Mouse (Mus musculus) cerebellum, adult 9-11 months (tissue): Measurements from ENCODE around the gene Dnali1.

ENCODE experiments used
- DNase-seq: peaks from one replicate; pipeline ENCODE4 v3.0.0; 2022

Gene Dnali1

GRCm38 (mm10) chr4:125065517-125066307 is at the start of gene Dnali1:
Gene Dnali1 (minus strand): TSS chr4:125065703.
- peak; percentile 55 for DNase-seq

GRCm38 (mm10) chr4:125115081-125115480 is 49.6 kb upstream of the Dnali1 start:
- DNase-seq, result no peak

GRCm38 (mm10) chr4:125114638-125115037 is 49.1 kb upstream of the Dnali1 start:
- peak; percentile 67 for DNase-seq

GRCm38 (mm10) chr4:125105354-125105753 is 39.9 kb upstream of the Dnali1 start:
- no peak for DNase-seq

DNA sequence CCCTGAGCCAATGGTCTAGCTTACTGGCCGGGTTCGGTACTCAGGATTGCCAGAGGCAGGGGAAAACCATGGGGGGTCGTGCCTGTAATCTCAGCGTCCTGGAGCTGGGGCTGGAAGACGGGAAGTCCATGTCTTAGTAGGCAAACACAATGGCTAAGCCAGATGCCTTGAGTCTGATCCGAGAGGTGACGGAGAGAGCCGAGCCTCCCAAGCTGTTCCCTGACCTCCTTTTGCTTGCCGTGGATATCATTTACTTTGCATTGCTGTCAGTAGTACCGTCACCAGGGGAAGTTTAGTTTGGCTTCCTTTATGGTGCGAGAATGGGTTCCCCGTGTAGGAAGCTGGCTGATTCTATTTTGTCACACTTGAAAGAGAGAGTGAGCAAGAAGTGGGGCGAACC is 35.8 kb upstream of the Dnali1 start:
- no peak for DNase-seq

DNA sequence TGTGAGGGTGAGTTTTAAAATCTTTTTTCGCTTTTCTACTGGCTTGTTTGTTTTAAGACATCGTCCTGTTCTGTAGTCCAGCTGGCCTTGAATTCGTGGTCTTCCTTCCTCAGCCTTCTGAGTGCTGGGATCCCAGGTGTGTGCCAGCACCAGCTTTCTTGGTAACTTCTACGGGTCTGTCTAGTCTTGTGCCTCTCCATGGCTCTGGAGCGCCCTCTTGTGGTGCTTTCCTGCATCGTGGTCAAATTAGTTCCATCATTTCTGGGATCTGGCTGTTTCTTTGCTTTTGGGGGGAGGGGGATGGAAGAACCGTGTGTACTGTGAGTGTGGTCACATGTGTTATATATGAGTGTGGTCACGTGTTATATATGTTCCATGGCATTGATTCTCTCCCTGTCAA is 34.0 kb upstream of the Dnali1 start:
- peak; percentile 72 for DNase-seq

DNA sequence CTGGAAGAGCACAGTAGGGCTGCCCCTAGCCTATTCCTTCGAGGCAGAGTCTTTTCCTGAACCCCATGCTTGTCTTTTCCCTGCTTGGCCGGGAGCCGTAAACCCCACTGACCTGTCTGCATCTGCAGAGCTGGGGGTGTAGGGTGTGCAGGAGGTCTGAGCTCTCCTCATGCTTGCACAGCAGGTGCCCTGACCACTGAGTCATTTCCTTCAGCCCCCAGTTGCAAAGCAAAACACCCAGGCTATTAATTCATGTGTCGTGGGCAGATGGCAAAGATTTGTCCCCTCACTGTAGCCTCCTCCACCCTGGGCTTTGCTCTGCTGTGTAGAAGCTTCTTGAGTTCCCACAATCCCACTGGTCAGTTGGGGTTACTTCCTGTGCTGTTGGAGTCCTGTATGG is 31.9 kb upstream of the Dnali1 start:
- DNase-seq, result no peak

- no peak for DNase-seq
These were observed 30.6 kb upstream of the Dnali1 start for GRCm38 (mm10) chr4:125096066-125096465.

- no peak for DNase-seq
These were observed 27.5 kb upstream of the Dnali1 start for GRCm38 (mm10) chr4:125093031-125093430.

DNA sequence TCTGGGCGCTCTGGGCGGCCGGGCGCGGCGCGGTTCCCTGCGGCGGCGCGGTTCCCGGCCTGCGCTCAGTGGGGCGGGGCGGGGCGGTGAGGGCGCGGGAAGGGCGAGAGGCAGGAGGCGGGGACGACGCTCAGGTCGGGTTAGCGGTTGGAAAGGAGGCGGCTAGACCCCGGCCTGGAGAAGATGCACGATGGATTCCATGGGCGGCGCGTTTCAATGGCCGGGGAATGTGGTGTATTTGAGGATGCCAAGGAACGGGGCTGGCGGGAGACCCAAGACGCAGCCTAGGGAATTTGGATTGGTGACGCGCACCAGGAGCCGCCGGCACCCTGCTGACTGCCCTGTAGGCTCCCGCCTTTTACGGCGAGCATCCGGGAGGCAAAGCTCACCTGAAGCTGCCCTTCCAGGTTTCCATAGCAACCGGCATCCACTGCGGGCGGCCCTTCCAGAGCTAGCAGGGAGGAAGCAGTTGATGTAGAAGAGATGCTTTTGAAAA is 19.9 kb upstream of the Dnali1 start:
- DNase-seq, result peak; percentile 81

DNA sequence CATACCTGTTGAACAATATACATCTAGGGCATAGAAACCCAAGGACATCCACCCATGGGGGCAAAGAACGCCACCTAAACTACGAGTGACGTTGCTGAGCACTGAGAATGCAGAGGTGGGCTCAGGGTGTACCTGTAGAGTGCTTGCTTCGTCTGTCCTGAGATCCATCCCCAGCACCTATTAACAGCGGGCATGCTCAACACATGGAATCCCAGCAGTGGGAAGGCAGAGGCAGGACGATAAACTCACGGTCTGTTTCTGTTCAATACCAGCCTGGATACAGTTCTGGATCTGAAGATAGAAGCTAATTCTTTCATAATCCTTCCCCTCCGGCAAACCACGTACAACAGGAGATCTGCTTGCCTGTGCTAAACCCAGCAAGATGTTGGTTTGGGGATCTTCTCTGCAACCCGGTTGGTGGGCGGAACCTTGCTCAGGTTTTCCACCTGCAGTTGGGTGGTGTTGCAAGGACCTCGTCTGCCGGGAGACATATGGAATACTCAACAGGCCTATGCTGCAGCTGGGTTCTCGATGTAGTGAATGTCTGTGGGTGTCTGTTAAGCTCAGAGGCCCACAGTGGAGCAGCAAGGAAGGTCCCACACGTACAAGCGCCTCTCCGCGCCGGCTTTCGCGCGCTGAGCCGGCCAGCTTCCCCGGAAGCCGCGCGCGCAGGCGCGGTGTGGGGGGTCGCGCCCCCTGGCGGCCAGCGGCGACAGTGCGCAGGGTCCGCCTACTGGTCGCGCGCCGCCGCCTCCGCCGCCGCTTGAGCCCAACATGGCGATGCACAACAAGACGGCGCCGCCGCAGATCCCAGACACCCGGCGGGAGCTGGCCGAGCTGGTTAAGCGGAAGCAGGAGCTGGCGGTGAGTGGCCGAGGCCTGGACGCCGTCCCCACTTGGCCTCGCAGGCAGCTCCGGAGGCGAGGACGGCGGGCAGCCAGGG is 19.2 kb upstream of the Dnali1 start, which contains the start of gene Meaf6:
Gene Meaf6, plus strand, starts transcription at position 732 of the 943 bp plus-strand sequence.
- peak; percentile 91 for DNase-seq

GRCm38 (mm10) chr4:125078698-125079097 is 13.2 kb upstream of the Dnali1 start:
- no peak for DNase-seq

DNA sequence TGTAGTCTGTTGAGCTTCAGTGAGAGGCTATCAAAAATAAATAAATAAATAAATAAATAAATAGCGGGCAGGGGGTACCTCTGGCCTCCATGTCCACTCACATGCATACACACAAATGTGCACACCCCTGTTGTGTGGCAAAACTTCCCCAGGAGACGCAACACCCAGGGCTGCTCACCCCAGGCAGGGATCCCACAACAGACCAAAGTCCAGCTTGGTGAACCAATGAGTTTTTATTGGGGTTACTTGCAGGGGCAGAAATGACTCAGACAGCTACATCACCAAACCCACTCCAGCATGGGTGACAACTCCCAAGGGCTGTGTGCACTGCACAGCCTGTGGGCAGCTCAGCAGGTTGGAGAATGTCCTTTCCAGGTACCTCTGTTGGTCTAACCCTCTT is 12.2 kb upstream of the Dnali1 start:
- DNase-seq, result no peak

GRCm38 (mm10) chr4:125066490-125067370 is 1.2 kb upstream of the Dnali1 start, which contains the start of gene Snip1:
Gene Snip1 (plus strand): TSS chr4:125066672.
- DNase-seq, result peak; percentile 94

GRCm38 (mm10) chr4:125063829-125064228 is 1.7 kb downstream of the Dnali1 start:
- no peak for DNase-seq

DNA sequence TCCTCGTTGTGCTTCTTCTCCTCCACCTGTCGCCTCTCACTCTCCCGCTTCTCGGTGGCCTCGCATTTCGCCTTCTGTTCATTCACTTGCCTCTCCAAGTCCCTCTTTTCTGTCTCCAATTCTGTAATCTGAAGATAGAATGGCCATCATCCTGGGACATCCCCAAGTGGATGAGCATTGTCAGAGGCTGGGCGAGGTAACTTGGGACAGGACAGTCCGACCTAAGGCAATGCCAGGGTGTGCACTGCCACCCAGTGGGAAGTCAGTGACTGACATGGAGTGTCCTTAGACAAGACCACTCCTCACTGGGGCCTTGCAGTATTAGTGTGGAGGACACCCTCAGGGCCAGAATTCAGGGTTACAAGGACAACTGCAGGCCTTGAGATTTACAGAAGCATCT is 6.5 kb downstream of the Dnali1 start:
- DNase-seq, result no peak

DNA sequence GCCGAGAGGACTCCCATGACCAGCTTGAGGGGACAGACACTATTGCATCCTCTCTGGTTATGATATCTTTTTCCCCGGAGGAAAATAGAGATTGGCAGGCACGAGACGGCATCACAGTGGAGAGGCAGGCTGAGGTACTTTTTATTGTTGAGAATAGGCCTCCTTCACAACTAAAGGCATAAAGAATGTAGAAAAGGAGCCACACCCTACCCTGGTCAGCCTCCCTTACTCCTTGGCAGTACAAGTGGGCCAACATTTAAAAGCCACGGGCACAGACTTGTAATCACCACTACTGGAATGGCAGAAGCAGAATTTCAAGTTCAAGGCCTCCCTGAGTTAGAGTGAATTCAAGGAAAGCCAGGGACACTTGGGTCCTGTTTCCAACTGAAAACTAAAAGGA is 7.5 kb downstream of the Dnali1 start:
- DNase-seq, result no peak

- no peak for DNase-seq
These were observed 8.2 kb downstream of the Dnali1 start for GRCm38 (mm10) chr4:125057273-125057672.

DNA sequence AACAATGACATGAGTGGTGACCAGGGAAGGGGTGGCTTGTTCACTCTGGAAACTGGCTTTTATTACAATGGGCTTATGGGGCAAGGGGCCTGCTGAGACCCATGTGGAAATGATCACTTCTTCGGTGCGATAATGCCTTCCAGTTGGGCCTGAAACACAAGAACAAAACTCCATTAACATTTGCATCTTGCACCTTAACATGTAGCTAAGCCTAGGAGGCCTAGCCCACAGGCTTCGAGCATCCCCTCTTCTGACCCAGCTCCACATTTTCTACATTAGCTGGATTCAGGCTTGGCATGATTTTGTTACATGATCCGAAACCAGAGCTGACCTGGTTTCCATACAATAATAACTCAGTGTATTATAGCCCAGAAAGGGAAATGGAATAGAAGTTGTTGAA is 9.0 kb downstream of the Dnali1 start:
- no peak for DNase-seq

- no peak for DNase-seq
These were observed 10.1 kb downstream of the Dnali1 start for GRCm38 (mm10) chr4:125055385-125055784.

DNA sequence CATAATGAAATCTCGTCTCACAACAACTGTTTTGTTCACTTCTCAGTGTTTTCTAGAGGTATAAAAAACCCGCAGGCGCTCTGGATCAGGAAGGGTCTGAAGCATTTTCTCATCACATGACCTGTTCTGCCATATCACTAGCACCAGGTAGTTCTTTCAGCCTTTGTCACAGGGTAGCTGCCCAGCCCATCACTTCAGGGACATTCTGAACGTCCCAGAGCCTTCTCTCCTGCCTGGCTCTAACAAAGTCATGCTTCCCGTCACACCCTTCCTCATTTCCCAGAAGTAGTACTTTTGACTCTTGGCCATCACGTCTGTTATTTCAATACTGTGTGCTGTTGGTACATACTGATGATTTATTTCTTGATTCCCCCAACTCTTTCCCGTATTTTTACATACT is 21.0 kb downstream of the Dnali1 start:
- DNase-seq, result no peak

DNA sequence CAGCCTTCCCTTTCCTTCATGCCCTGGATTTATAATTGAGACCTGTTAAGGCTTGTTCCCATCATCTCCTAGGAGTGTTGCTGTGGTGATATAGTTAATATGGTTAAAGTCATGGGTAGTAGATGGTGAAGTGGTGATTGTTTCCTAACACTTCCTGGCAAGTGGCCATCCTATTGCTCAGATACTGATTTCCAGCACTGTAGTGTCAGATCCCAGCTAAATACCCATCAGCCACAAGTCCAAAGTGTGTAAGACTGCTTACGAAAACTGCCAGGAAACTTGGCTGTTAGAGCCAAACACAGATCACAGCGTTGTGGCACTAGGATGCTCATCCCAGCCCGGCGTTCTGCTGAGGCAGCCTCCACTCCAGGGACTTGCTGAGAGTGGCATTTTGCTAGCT is 31.2 kb downstream of the Dnali1 start:
- no peak for DNase-seq
